Mouse (Mus musculus) layer of hippocampus, postnatal 36 days (tissue): ENCODE measurements around the gene Fryl. TPM values are rescaled to one million over a fixed set of nuclear protein-coding genes. Genes with fewer than 3 reads are reported as not detected.

Experiments used
- DNase-seq, 2 experiments: peaks; one replicate each; pipeline ENCODE4 v3.0.0; 2022
- total RNA-seq, 2 experiments: library from RNA; stranded (reverse); gene quantifications; 2 replicates each; pipeline ENCODE4 v1.2.3; 2021

Fryl gene
- total RNA-seq, 2 experiments from 2014 or later = 63.9 to 77.7 TPM

DNA sequence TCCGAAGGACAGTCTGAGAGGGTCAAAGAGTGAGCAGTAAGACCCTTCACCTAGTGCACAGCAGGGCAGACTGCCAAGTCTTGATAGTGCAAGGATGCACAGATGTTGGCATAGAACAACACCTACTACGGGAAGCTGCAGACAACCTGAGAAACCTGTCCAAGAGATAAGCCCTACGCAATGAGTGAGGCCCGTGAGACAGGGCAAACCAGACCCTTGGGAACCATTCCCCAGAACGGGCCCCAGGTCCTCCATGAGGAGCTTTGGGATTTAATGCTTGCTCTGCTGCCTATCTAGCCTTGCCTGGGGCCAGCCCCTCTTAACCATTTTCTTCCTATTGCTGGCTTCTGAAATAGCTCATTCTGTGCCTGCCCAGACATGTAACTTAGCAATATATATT, 99.4 kb downstream of the Fryl start:
- DNase-seq = no peak

DNA sequence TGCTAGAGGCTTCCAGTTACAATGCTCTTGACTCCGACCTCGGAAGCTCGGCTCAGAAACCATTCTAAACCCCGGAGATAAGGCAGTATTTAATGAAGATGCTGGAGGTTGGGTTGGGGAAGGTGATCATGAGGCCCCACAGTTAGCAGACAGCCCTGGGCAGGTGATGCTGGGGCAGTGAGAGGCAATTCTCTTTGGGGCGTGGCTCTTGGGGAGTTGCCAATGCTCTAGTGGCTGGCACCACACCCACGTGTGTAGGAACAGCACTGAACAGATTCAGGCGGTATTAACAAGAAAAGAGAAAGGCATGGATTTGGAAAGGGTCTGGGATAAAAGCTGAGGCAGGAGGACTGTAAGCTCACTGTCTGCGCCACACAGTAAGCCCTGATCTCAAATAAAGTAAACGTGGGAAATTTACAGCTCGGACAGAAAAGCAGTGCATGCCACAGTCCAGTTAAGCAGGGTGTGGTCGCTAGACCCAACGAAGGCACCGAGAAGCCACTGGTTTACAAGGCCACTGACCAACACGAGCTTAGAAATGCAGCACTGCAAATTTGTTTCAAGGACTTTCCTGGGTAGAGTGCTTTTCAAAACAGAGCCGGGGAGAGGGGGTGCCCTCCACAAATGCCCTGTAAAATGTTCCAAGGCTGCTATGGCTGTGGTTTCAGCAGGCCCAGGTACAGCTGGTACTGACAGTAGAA, 100.0 kb downstream of the Fryl start:
- no peak for DNase-seq

DNA sequence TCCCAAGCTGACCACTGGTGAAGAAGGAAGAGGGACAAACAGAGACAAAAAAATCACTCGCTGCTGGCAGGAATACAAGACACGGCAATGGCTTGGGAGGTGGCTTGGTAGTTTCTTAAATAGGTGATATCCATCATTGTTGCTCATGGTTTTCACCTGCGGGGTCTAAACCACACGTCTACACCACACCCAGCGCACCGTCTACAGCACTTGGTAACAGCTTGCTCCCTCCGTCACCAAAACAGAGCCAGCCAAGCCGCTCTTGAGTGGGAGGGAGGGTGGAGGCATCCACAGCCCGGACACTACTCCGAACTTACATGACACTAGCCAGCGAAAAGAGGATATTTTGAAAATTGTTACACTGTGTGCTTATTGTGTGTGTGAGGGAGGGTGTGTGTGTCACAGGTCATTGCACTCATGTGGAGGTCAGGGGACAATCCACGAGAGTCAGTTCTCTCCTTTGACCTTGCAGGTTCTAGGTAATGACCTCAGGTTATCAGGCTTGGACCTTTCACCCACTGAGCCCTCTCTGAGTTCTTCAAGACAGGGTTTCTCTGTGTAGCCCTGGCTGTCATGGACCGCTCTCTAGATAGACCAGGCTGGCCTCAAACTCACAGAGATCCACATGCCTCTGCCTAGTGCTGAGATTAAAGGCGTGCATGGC, 102.5 kb downstream of the Fryl start:
- DNase-seq = no peak

- no peak for DNase-seq
These were observed 104.2 kb downstream of the Fryl start for GRCm38 (mm10) chr5:73152206-73152605.

GRCm38 (mm10) chr5:73150877-73151445, 105.5 kb downstream of the Fryl start:
- no peak for DNase-seq

DNA sequence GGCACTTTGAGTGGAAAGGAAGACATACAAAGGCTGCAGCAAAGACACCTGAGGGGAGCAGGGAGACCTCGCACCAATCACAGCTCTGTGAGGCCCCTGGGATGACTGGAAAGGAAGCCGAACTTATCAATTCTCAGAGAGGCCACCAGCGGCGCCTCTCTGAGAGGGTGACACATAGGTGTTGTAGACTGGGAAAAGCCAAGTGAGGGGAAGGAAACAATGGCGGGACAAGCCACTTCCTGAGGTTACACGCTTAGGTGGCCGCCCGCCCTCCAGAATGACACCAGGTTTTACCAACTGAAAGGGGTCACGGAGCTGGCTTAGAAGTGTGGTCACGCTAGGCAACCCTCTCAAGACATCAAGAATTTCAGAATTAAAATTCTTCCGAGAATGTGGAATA, 111.4 kb downstream of the Fryl start:
- no peak for DNase-seq

DNA sequence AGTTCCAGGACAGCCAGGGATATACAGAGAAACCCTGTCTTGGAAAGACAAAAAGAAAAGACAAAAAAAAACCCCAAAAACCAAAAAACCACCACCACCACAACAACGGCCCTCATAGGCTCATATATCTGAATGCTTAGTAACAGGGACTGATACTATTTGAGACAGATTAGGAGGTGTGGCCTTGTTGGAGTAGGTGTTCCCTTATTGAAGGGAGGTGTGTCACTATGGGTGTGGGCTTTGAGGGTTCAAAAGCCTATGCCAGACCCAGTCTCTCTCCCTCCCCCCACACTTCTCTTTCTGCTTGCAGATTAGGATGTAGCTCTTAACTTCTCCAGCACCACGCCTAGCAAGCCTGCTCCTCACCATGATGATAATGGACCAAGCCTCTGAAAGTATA, 114.7 kb downstream of the Fryl start:
- DNase-seq = no peak

- no peak for DNase-seq
These were observed 115.3 kb downstream of the Fryl start for GRCm38 (mm10) chr5:73141161-73141560.

- no peak for DNase-seq
These were observed 118.9 kb downstream of the Fryl start for GRCm38 (mm10) chr5:73137561-73137960.

DNA sequence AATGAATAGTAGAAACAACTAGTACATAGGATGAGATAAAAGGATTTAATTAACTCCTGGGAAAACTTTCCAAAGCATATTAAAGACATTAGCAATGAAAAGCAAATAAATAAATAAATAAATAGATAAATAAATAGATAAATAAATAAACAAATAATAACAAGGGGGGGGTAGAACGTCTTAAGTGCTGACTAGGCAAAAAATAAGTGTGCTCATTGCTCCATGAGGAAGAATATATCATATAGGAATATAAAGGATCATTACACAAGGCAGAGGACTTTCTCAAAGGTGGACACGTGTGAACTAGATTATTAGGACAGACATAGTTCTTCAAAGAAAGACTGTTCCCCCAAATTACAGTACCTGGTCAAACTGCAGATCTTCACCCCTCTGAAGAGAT, 120.5 kb downstream of the Fryl start:
- DNase-seq = no peak

DNA sequence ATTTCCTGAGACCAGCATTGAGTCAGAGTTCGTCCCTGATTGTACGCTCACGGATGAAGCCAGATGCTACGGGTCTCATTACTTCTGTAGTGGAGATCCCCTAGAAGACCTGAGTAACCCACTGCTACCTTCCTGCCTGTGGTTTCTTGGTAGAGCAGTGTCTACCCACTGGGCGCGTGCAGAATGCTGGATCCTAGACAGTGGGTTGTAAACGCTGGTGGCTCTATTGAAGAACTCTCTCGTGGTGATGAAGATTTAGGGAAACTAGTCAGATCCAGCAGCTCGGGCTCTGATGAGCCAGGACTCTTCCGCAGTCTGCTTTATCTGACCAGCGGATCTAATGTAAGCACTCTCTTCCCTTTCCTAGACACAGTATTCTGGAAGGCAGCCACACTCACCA, 121.3 kb downstream of the Fryl start:
- DNase-seq = no peak

GRCm38 (mm10) chr5:73133833-73134185, 122.6 kb downstream of the Fryl start:
- peak; percentile 23 to 28 for DNase-seq

GRCm38 (mm10) chr5:73132998-73133832, 123.2 kb downstream of the Fryl start:
- DNase-seq = no peak

GRCm38 (mm10) chr5:73130984-73131383, 125.4 kb downstream of the Fryl start:
- DNase-seq = no peak

DNA sequence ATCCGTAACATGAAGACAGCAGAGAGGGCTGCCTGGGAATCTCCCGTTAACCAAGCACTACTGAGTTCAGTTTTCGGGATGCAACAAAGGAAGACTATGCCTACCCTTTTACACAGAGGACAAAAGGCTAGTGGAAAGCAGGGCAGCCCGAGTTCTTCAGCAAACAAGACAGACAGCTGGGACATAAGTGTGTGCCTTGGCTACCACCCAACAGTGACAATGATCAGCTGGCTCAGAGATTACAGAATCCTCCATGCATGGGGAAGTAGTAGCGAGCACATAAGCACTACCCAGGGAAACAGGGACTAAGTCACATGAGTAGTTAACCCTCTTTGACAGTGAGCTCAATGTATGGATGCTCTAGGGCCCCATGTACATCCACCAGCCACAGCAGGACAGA, 126.5 kb downstream of the Fryl start:
- DNase-seq = peak; percentile 47 to 54

- no peak for DNase-seq
These were observed 136.3 kb downstream of the Fryl start for GRCm38 (mm10) chr5:73119969-73120725.

DNA sequence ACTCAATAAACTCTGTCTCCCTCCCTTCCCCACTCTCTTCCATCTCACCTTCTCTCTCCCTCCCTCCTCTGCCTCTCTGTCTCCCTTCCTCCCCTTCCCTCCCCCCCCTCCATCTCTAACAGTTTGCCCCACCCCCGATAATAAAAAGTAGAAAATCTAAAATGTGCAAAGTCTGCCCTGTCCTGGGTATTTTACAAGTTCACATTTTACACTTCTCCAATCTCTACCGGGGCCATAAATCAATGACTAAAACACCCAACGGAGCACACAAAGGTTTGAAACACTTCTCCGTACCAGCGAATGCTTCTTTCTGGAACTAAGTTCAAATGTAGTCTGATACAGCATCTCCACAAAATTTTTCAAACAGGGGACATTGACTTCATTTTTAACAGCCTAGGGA, 136.9 kb downstream of the Fryl start:
- DNase-seq = no peak

DNA sequence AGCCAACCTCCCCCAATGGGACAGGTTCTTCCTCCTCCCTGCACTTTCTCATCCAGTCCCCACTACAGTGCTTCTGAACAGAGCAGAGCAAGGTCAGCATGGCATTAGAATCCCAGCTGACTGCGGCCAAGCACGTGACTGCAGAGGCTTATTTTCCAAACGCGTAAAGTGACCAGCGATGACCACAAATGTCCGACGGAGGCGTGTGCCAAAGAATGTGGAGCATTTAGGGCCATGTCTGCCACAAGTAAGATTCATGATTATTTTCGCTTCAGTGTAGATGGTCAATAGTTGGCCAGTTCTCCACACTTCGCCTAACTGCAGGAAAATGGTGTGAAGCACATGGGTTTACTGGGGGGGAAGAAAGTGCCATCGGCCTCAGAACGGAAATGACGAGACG, 137.6 kb downstream of the Fryl start:
- no peak for DNase-seq

GRCm38 (mm10) chr5:73114878-73115277, 141.5 kb downstream of the Fryl start:
- no peak for DNase-seq

GRCm38 (mm10) chr5:73112331-73112730, 144.1 kb downstream of the Fryl start:
- DNase-seq = no peak

- no peak for DNase-seq
These were observed 152.8 kb downstream of the Fryl start for GRCm38 (mm10) chr5:73103657-73104056.

DNA sequence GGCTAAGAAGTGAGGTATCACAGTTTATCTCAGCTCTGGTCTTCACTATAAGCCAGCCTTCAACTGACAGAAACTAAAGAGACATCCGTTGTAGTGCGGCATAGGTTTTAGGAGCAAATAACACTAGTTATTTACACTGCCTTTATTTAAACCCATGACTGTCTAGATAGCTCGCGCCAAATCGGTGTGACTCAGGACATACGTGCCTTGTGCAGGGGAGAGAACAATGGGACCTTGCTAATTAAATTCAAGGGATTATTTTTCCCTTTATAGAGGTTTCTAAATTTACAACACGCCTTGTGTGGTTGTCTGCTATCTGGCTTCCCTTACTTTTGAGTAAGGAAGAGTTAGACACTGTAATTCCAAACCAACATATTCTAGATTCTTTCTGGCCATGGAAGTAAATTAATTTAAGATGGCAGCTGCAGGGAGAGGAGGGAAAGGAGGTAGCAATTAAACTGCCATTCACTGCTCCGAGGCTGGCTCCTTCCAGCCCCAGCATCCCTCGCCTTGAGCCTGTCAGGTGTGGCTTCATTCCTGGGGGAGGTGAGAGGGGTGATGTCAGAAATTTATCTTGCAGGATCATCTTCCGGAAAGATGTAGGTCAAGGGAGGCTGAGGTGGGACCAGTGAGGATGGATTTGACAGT, 154.0 kb downstream of the Fryl start:
- no peak for DNase-seq
